Mouse (Mus musculus): ENCODE data around the gene Fzd2. TPM values are rescaled to one million over a fixed set of nuclear protein-coding genes. Genes with fewer than 3 reads are reported as not detected.
"Not testable (repeated sequence)": the region's sequence is repeated elsewhere in the genome, so short reads cannot be mapped to it uniquely, and the experiment has no call there.

The Fzd2 gene
- total RNA-seq, 2 experiments from 2014 or later, result 4.7 to 5.0 TPM

- no peak for DNase-seq (ENCODE audit: low spot score)
- intact Hi-C loops (cut with DNase I), result loop anchor here (2.0 kb wide), 2 partner anchors 23 to 93 kb away; no protein-coding TSS in a partner anchor
Observed at GRCm38 (mm10) chr11:102579165-102580033, 24.8 kb upstream of the Fzd2 start, which contains the start of gene Gm11627. Gene Gm11627 (minus strand): TSS chr11:102579461.

- intact Hi-C loops (cut with DNase I), result no loop called here
- DNase-seq (ENCODE audit: low spot score), result no peak
Observed at GRCm38 (mm10) chr11:102580034-102580330, 24.2 kb upstream of the Fzd2 start.

GRCm38 (mm10) chr11:102581281-102582015 lies 22.7 kb upstream of the Fzd2 start:
- intact Hi-C loops (cut with DNase I), result no loop called here
- no peak for DNase-seq (ENCODE audit: low spot score)

- intact Hi-C loops (cut with DNase I), result no loop called here
Observed at GRCm38 (mm10) chr11:102582016-102582610, 22.1 kb upstream of the Fzd2 start.

GRCm38 (mm10) chr11:102582736-102583135 lies 21.5 kb upstream of the Fzd2 start:
- intact Hi-C loops (cut with DNase I), result no loop called here
- DNase-seq (ENCODE audit: low spot score), result no peak

More at GRCm38 (mm10) chr11:102582016-102582610, 22.1 kb upstream of the Fzd2 start:
- no peak for DNase-seq (ENCODE audit: low spot score)

GRCm38 (mm10) chr11:102586445-102587130 lies 17.6 kb upstream of the Fzd2 start:
- DNase-seq (ENCODE audit: low spot score), result no peak
- intact Hi-C loops (cut with DNase I), result no loop called here

- DNase-seq (ENCODE audit: low spot score), result no peak
- intact Hi-C loops (cut with DNase I), result no loop called here
Observed at GRCm38 (mm10) chr11:102587554-102587953, 16.6 kb upstream of the Fzd2 start.

GRCm38 (mm10) chr11:102595341-102595820 lies 8.8 kb upstream of the Fzd2 start:
- no peak for DNase-seq (ENCODE audit: low spot score)
- intact Hi-C loops (cut with DNase I), result no loop called here

GRCm38 (mm10) chr11:102599912-102600311 lies 4.3 kb upstream of the Fzd2 start:
- intact Hi-C loops (cut with DNase I), result no loop called here
- no peak for DNase-seq (ENCODE audit: low spot score)

- DNase-seq (ENCODE audit: low spot score), result no peak
- intact Hi-C loops (cut with DNase I), result loop anchor here (2.0 kb wide), 1 partner anchor 24 kb away; the partner anchor contains the start of gene Gm11627
Observed at GRCm38 (mm10) chr11:102602816-102603495, 1.2 kb upstream of the Fzd2 start.

GRCm38 (mm10) chr11:102603496-102603850 lies 723 bp upstream of the Fzd2 start:
- intact Hi-C loops (cut with DNase I), result loop anchor here (2.0 kb wide), 1 partner anchor 25 kb away; the partner anchor contains the start of gene Gm11627
- no peak for DNase-seq (ENCODE audit: low spot score)

GRCm38 (mm10) chr11:102604777-102605552 lies 769 bp downstream of the Fzd2 start:
- intact Hi-C loops (cut with DNase I), result no loop called here
- DNase-seq (ENCODE audit: low spot score), result no peak

GRCm38 (mm10) chr11:102605553-102606416 lies 1.6 kb downstream of the Fzd2 start:
- intact Hi-C loops (cut with DNase I), result no loop called here

GRCm38 (mm10) chr11:102606751-102607171 lies 2.6 kb downstream of the Fzd2 start:
- intact Hi-C loops (cut with DNase I), result no loop called here
- DNase-seq (ENCODE audit: low spot score), result no peak

More at GRCm38 (mm10) chr11:102605553-102606416, 1.6 kb downstream of the Fzd2 start:
- no peak for DNase-seq (ENCODE audit: low spot score)

GRCm38 (mm10) chr11:102607201-102607600 lies 3.0 kb downstream of the Fzd2 start:
- DNase-seq (ENCODE audit: low spot score); intact Hi-C loops (cut with DNase I): not testable (repeated sequence)

- intact Hi-C loops (cut with DNase I), result no loop called here
Observed at GRCm38 (mm10) chr11:102607686-102608548, 3.7 kb downstream of the Fzd2 start.

GRCm38 (mm10) chr11:102608691-102609090 lies 4.5 kb downstream of the Fzd2 start:
- no peak for DNase-seq (ENCODE audit: low spot score)
- intact Hi-C loops (cut with DNase I), result no loop called here

More at GRCm38 (mm10) chr11:102607686-102608548, 3.7 kb downstream of the Fzd2 start:
- no peak for DNase-seq (ENCODE audit: low spot score)

Data from heart, postnatal 25 days (tissue).